Mouse (Mus musculus): ENCODE measurements around the gene Zmat5.

DNA sequence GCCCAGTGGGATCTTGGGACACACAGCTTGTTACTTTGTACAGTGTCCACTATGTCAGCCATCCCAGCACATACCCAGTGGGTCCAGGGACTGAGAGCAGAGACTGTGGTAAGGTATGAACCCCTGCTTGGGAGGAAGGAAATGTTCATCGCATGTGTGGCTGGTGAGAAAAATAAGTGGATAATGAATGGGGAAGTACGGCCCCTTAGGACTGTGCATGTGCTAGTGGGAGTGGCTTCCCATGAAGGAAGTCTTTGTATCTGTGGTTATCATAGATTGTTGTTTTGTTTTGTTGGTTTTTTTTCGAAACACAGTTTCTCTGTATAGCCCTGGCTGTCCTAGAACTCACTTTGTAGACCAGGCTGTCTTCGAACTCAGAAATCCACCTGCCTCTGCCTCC, 10.2 kb downstream of the Zmat5 start:
- TF ChIP-seq CTCF (IDR thresholded peaks at IDR 0.05; ENCODE audit: borderline replicate concordance, extremely low read depth, insufficient read depth, insufficient read length) (no peak), POLR2A (IDR thresholded peaks at IDR 0.05; ENCODE audit: borderline replicate concordance, extremely low read depth, insufficient read depth, insufficient read length, poor library complexity, severe bottlenecking) (no peak)

All from brain, embryonic 14.5 days (tissue).